Mouse (Mus musculus) frontal cortex, postnatal 25 days (tissue): ENCODE measurements at regions not wholly inside any gene's neighbourhood (a gene's known extent, or its start where the extent isn't known, plus 50 kb on each side); places are given as distances from the start of the nearest gene placed in this dataset.

Source experiments
- DNase-seq, 2 experiments: peaks; one replicate each; pipeline ENCODE4 v3.0.0; 2022; ENCODE audit warnings: low spot score in 2 of 2

- DNase-seq: peak in 1 of 2 experiments; percentile 16
Observed at GRCm38 (mm10) chrX:61119499-61119898, 65.9 kb downstream of the Cdr1 start.

DNA sequence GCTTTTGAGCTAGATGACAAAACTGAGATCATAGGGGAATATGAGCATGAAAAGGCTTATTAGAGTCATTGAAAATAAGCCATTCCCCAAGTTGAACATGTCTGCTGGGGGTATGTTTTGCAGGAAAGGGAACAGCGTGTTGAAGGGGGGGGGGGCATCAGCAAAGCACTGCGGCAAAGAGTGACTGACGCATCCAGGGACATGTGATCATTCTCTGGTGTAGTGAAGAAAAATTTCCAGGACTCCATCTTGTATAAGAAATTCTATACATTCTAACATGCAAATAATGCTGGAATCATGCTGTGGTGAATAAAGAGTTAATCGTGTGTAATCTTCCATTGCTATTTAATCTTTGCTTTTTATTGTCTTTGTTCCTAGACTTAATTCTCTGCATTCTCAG is 68.0 kb downstream of the Cdr1 start:
- DNase-seq: no peak

- peak; percentile 8 to 23 for DNase-seq
Observed at GRCm38 (mm10) chrX:61116010-61116447, 69.3 kb downstream of the Cdr1 start.
